Mouse (Mus musculus) limb, embryonic 13.5 days (tissue): ENCODE data around the gene Ppif. TPM values are rescaled to one million over a fixed set of nuclear protein-coding genes. Genes with fewer than 3 reads are reported as not detected.
A peak's percentile ranks its signal among the peaks of the same experiment; 100 is the strongest.

Experiments
- ATAC-seq: fragments of 200-750 bp; cut with Nextera tagmentation; 2 replicates; pipeline ENCODE4 v1.8.0; 2017; ENCODE audit warnings: low read depth, moderate number of reproducible peaks, moderate TSS enrichment; ENCODE audit not compliant: low FRiP score
- H3K27ac ChIP-seq: fragments of 300-500 bp; sonication (generic); 2 replicates; pipeline ENCODE4 v1.5.1; 2015; ENCODE audit warnings: inconsistent platforms, mild to moderate bottlenecking, moderate library complexity
- H3K27me3 ChIP-seq: fragments of 300-500 bp; sonication (generic); 2 replicates; pipeline ENCODE4 v1.6.1; 2015; ENCODE audit warnings: mild to moderate bottlenecking, inconsistent platforms
- H3K36me3 ChIP-seq: fragments of 300-500 bp; sonication (generic); 2 replicates; pipeline ENCODE4 v1.6.1; 2015; ENCODE audit warnings: inconsistent platforms, mild to moderate bottlenecking, moderate library complexity
- H3K4me1 ChIP-seq: fragments of 300-500 bp; sonication (generic); 2 replicates; pipeline ENCODE4 v1.6.1; 2015; ENCODE audit warnings: inconsistent platforms
- H3K4me2 ChIP-seq: fragments of 300-500 bp; sonication (generic); replicated peaks from 2 replicates; pipeline ENCODE4 v1.6.1; 2015; ENCODE audit warnings: inconsistent platforms, mild to moderate bottlenecking, moderate library complexity
- H3K4me3 ChIP-seq: fragments of 300-500 bp; sonication (generic); 2 replicates; pipeline ENCODE4 v1.5.1; 2015; ENCODE audit warnings: moderate library complexity, mild to moderate bottlenecking, inconsistent platforms
- H3K9ac ChIP-seq: fragments of 300-500 bp; sonication (generic); 2 replicates; pipeline ENCODE4 v1.6.1; 2015; ENCODE audit warnings: mild to moderate bottlenecking, inconsistent platforms
- H3K9me3 ChIP-seq: fragments of 300-500 bp; sonication (generic); 2 replicates; pipeline ENCODE4 v1.6.1; 2016; ENCODE audit warnings: inconsistent platforms
- WGBS: fragments of 180-500 bp; shearing (Covaris S2); methylation state at CpG from one replicate; pipeline ENCODE4 v1.1.7; 2015; 5-methylcytosine and 5-hydroxymethylcytosine counted together
- polyA plus RNA-seq: library from polyadenylated mRNA; unstranded; fragments of >200 nt; fragmentation: Nextera tagmentation; extraction: Ambion mirVana; gene quantifications from 2 replicates; pipeline ENCODE4 v1.2.1, GENCODE M21; 2015

Gene Ppif
- polyA plus RNA-seq, 1 experiment from 2014 or later = 34.4 TPM

- H3K36me3 ChIP-seq = peaks cover 66% of the 10 kb centered on the region
- no peaks in the 10 kb centered on the region for H3K4me1 ChIP-seq
- H3K27me3 ChIP-seq = no peaks in the 10 kb centered on the region
- no peaks in the 10 kb centered on the region for H3K9me3 ChIP-seq
- WGBS = 83% methylated on average over 2 of the region's 2 CpGs
- H3K9ac ChIP-seq = no peak overlapping the region
- no peak for ATAC-seq
- H3K4me3 ChIP-seq = no peak overlapping the region
- no peak overlapping the region for H3K4me2 ChIP-seq
- H3K27ac ChIP-seq = 0 out of 2 replicates have a peak overlapping the region, but pooled peaks have one; percentile 11
Observed at GRCm38 (mm10) chr14:25666668-25667376, 27.1 kb upstream of the Ppif start.

- H3K27me3 ChIP-seq = no peaks in the 10 kb centered on the region
- H3K36me3 ChIP-seq = peaks cover 59% of the 10 kb centered on the region
- H3K4me3 ChIP-seq = no peak overlapping the region
- no peak overlapping the region for H3K4me2 ChIP-seq
- H3K9ac ChIP-seq = no peak overlapping the region
- H3K4me1 ChIP-seq = no peaks in the 10 kb centered on the region
- no peak overlapping the region for H3K27ac ChIP-seq
- 0 out of 2 replicates have a peak, but pooled peaks have one; percentile 26 for ATAC-seq
- WGBS = 62% methylated on average over 3 of the region's 3 CpGs
- H3K9me3 ChIP-seq = no peaks in the 10 kb centered on the region
Observed at GRCm38 (mm10) chr14:25667587-25667986, 26.4 kb upstream of the Ppif start.

- H3K4me2 ChIP-seq = no peak overlapping the region
- no peaks in the 10 kb centered on the region for H3K27me3 ChIP-seq
- no peak for ATAC-seq
- H3K9ac ChIP-seq = no peak overlapping the region
- no peak overlapping the region for H3K4me3 ChIP-seq
- H3K9me3 ChIP-seq = no peaks in the 10 kb centered on the region
- 66% methylated on average over 7 of the region's 7 CpGs for WGBS
- no peak overlapping the region for H3K27ac ChIP-seq
- H3K4me1 ChIP-seq = no peaks in the 10 kb centered on the region
- no peaks in the 10 kb centered on the region for H3K36me3 ChIP-seq
Observed at GRCm38 (mm10) chr14:25679625-25680024, 14.3 kb upstream of the Ppif start.

- H3K36me3 ChIP-seq = no peaks in the 10 kb centered on the region
- 75% methylated on average over 6 of the region's 6 CpGs for WGBS
- peaks cover 6% of the 10 kb centered on the region; the same call in 1 of the 2 replicates for H3K4me1 ChIP-seq
- H3K4me3 ChIP-seq = no peak overlapping the region
- no peaks in the 10 kb centered on the region for H3K9me3 ChIP-seq
- ATAC-seq = no peak
- H3K27ac ChIP-seq = no peak overlapping the region
- H3K4me2 ChIP-seq = no peak overlapping the region
- no peaks in the 10 kb centered on the region for H3K27me3 ChIP-seq
- H3K9ac ChIP-seq = no peak overlapping the region
Observed at GRCm38 (mm10) chr14:25682020-25682419, 11.9 kb upstream of the Ppif start.

GRCm38 (mm10) chr14:25686216-25686945 lies 7.6 kb upstream of the Ppif start:
- WGBS = 58% methylated on average over 7 of the region's 7 CpGs
- Histone ChIP-seq H3K27ac (no peak overlapping the region), H3K4me3 (no peak overlapping the region), H3K9me3 (no peaks in the 10 kb centered on the region), H3K36me3 (no peaks in the 10 kb centered on the region), H3K4me1 (peaks cover 6% of the 10 kb centered on the region; the same call in 1 of the 2 replicates), H3K27me3 (no peaks in the 10 kb centered on the region), H3K4me2 (no peak overlapping the region), H3K9ac (no peak overlapping the region)
- ATAC-seq = no peak

GRCm38 (mm10) chr14:25686983-25687901 lies 6.7 kb upstream of the Ppif start:
- H3K4me2 ChIP-seq = no peak overlapping the region
- H3K9ac ChIP-seq = no peak overlapping the region
- no peaks in the 10 kb centered on the region for H3K27me3 ChIP-seq
- H3K4me3 ChIP-seq = no peak overlapping the region
- WGBS = 74% methylated on average over 10 of the region's 10 CpGs
- no peak for ATAC-seq
- no peak overlapping the region for H3K27ac ChIP-seq
- no peaks in the 10 kb centered on the region for H3K36me3 ChIP-seq
- H3K9me3 ChIP-seq = no peaks in the 10 kb centered on the region
- peaks cover 6% of the 10 kb centered on the region; the same call in 1 of the 2 replicates for H3K4me1 ChIP-seq

- H3K4me2 ChIP-seq = peak overlapping the region; percentile 96
- peaks cover 27% of the 10 kb centered on the region for H3K36me3 ChIP-seq
- H3K9ac ChIP-seq = peak overlapping the region; percentile 50; the same call in 1 of the 2 replicates
- H3K9me3 ChIP-seq = no peaks in the 10 kb centered on the region
- WGBS = 72% methylated on average over 6 of the region's 6 CpGs
- H3K4me1 ChIP-seq = peaks cover 31% of the 10 kb centered on the region
- peak overlapping the region; percentile 22; the same call in 1 of the 2 replicates for H3K27ac ChIP-seq
- peak; percentile 21; the same call in 1 of the 2 replicates for ATAC-seq
- H3K4me3 ChIP-seq = peak overlapping the region; percentile 87
- H3K27me3 ChIP-seq = no peaks in the 10 kb centered on the region
Observed at GRCm38 (mm10) chr14:25693271-25693887, 575 bp upstream of the Ppif start.

GRCm38 (mm10) chr14:25694569-25694897 lies 579 bp downstream of the Ppif start:
- Histone ChIP-seq H3K27me3 (no peaks in the 10 kb centered on the region), H3K36me3 (peaks cover 39% of the 10 kb centered on the region), H3K4me1 (peaks cover 31% of the 10 kb centered on the region), H3K4me2 (peak overlapping the region; percentile 96), H3K9ac (peak overlapping the region; percentile 86), H3K27ac (no peak overlapping the region), H3K9me3 (no peaks in the 10 kb centered on the region), H3K4me3 (peak overlapping the region; percentile 87)
- ATAC-seq = peak; percentile 25; the same call in 1 of the 2 replicates
- 0% methylated on average over 10 of the region's 10 CpGs for whole genome bisulfite sequencing

- no peak overlapping the region for H3K27ac ChIP-seq
- WGBS = 61% methylated on average over 6 of the region's 6 CpGs
Observed at GRCm38 (mm10) chr14:25695059-25695458, 1.1 kb downstream of the Ppif start.

GRCm38 (mm10) chr14:25696356-25696755 lies 2.4 kb downstream of the Ppif start:
- H3K9ac ChIP-seq = no peak overlapping the region
- H3K4me2 ChIP-seq = no peak overlapping the region
- H3K27me3 ChIP-seq = no peaks in the 10 kb centered on the region
- WGBS = 61% methylated on average over 2 of the region's 2 CpGs
- no peaks in the 10 kb centered on the region for H3K9me3 ChIP-seq
- no peak overlapping the region for H3K27ac ChIP-seq
- H3K4me3 ChIP-seq = no peak overlapping the region
- no peak for ATAC-seq
- H3K36me3 ChIP-seq = peaks cover 54% of the 10 kb centered on the region
- H3K4me1 ChIP-seq = peaks cover 31% of the 10 kb centered on the region

More at GRCm38 (mm10) chr14:25695059-25695458, 1.1 kb downstream of the Ppif start:
- Histone ChIP-seq H3K9me3 (no peaks in the 10 kb centered on the region), H3K4me1 (peaks cover 31% of the 10 kb centered on the region), H3K4me2 (peak overlapping the region; percentile 96), H3K4me3 (peak overlapping the region; percentile 87), H3K9ac (peak overlapping the region; percentile 86), H3K27me3 (no peaks in the 10 kb centered on the region), H3K36me3 (peaks cover 44% of the 10 kb centered on the region)
- no peak for ATAC-seq

- 0 out of 2 replicates have a peak, but pooled peaks have one; percentile 64 for ATAC-seq
- no peak overlapping the region for H3K4me2 ChIP-seq
Observed at GRCm38 (mm10) chr14:25701986-25702385, 8.0 kb downstream of the Ppif start.

More at GRCm38 (mm10) chr14:25701986-25702385, 8.0 kb downstream of the Ppif start:
- H3K36me3 ChIP-seq = peaks cover 40% of the 10 kb centered on the region
- H3K9ac ChIP-seq = no peak overlapping the region
- no peak overlapping the region for H3K27ac ChIP-seq
- no peaks in the 10 kb centered on the region for H3K27me3 ChIP-seq
- H3K4me1 ChIP-seq = 0 out of 2 replicates have a peak, but pooled peaks cover 2% of the 10 kb centered on the region
- no peak overlapping the region for H3K4me3 ChIP-seq
- no peaks in the 10 kb centered on the region for H3K9me3 ChIP-seq
